22 mouse cellular contexts compared by ENCODE assay signal in genomic region chr6:84543516-84543915, GRCm38 (mm10). TPM values are rescaled to one million over a fixed set of nuclear protein-coding genes. Genes with fewer than 3 reads are reported as not detected.
DNase-seq lines count a peak whose midpoint lies in the region; ATAC-seq and TF ChIP-seq lines count a peak whose summit lies in the region.
"Had no signal": no experiment of that assay in that cellular context is flagged by ENCODE, and none has a peak within 500 bp of the region (broad histone marks: within the 10 kb centered on the region; RNA-seq: fewer than 3 reads in every experiment).

No protein-coding gene starts in this region.

- no peak for TF ChIP-seq EP300 in lung, postnatal 0 days (IDR thresholded peaks at IDR 0.05)

- WGBS in lung, postnatal 0 days, result 23% methylated on average over 5 of the region's 5 CpGs
- WGBS in lung, adult 2 months, result 46% methylated on average over 5 of the region's 5 CpGs
- WGBS in kidney, embryonic 15.5 days, result 38% methylated on average over 5 of the region's 5 CpGs

- no peaks in the 10 kb centered on the region for H3K27me3 ChIP-seq in lung, postnatal 0 days (replicated peaks; ENCODE audit: insufficient read depth, low read length)
- H3K27me3 ChIP-seq in kidney, embryonic 15.5 days, result peaks cover 35% of the 10 kb centered on the region
- H3K27me3 ChIP-seq: liver, embryonic 13.5 days; neural tube, embryonic 15.5 days had no signal

- H3K27ac ChIP-seq in lung, postnatal 0 days (ENCODE audit: low read length), result no peak overlapping the region
- H3K27ac ChIP-seq in ES-E14 (ENCODE audit: insufficient read depth, low read depth, low read length, poor library complexity, severe bottlenecking), result no peak overlapping the region
- H3K27ac ChIP-seq in kidney, embryonic 15.5 days, result no peak overlapping the region
- H3K27ac ChIP-seq: hindbrain, embryonic 10.5 days; liver, embryonic 13.5 days; midbrain, embryonic 12.5 days; neural tube, embryonic 15.5 days had no signal

- ATAC-seq in lung, postnatal 0 days, result peak; percentile 32; the same call in 1 of the 2 replicates
- ATAC-seq in granulocyte monocyte progenitor cell, adult 5-6 weeks (replicated peaks; ENCODE audit: poor library complexity, severe bottlenecking), result peak; percentile 47
- no peak for ATAC-seq in kidney, embryonic 15.5 days (replicated peaks; ENCODE audit: low FRiP score)
- ATAC-seq: hindbrain, embryonic 16.5 days; intestine, embryonic 16.5 days had no signal

- no peaks in the 10 kb centered on the region for H3K9me3 ChIP-seq in lung, postnatal 0 days (ENCODE audit: low read length)
- no peaks in the 10 kb centered on the region for H3K9me3 ChIP-seq in ES-E14 (ENCODE audit: control insufficient read depth, insufficient read depth, low read depth, low read length)
- H3K9me3 ChIP-seq in kidney, embryonic 15.5 days (replicated peaks), result no peaks in the 10 kb centered on the region
- H3K9me3 ChIP-seq: hindbrain, embryonic 10.5 days; liver, embryonic 13.5 days; midbrain, embryonic 12.5 days; neural tube, embryonic 15.5 days had no signal

- H3K4me3 ChIP-seq in lung, postnatal 0 days (ENCODE audit: low read depth, low read length), result no peak overlapping the region
- no peak overlapping the region for H3K4me3 ChIP-seq in lung, adult 2 months (replicated peaks; ENCODE audit: extremely low read depth, low read depth, low read length)
- H3K4me3 ChIP-seq in ES-E14 (ENCODE audit: insufficient read depth in 1 of 2, low read depth in 1 of 2, low read length in 2 of 2, poor library complexity in 1 of 2, severe bottlenecking in 1 of 2), result no peak overlapping the region
- no peak overlapping the region for H3K4me3 ChIP-seq in kidney, embryonic 15.5 days (replicated peaks)
- H3K4me3 ChIP-seq: hindbrain, embryonic 10.5 days; liver, embryonic 13.5 days; midbrain, embryonic 12.5 days; neural tube, embryonic 15.5 days had no signal

- no peak for TF ChIP-seq CTCF in lung, postnatal 0 days (IDR thresholded peaks at IDR 0.05)
- no peak for TF ChIP-seq CTCF in lung, adult 2 months (IDR thresholded peaks at IDR 0.05; ENCODE audit: insufficient read depth, low read length)

- no peak overlapping the region for H3K9ac ChIP-seq in lung, postnatal 0 days (replicated peaks; ENCODE audit: low read depth)
- H3K9ac ChIP-seq in ES-E14 (ENCODE audit: insufficient read depth, low read depth, low read length, poor library complexity, severe bottlenecking), result no peak overlapping the region
- H3K9ac ChIP-seq in kidney, embryonic 15.5 days, result no peak overlapping the region
- H3K9ac ChIP-seq: liver, embryonic 13.5 days; lung, embryonic 14.5 days; midbrain, embryonic 12.5 days; neural tube, embryonic 15.5 days had no signal

- peak; percentile 51 for DNase-seq in lung, postnatal 0 days (ENCODE audit: low spot score)
- DNase-seq in lung, adult 2 months, result no peak
- DNase-seq in ES-E14 (ENCODE audit: low read depth, low spot score), result peak; percentile 51
- DNase-seq in adrenal gland, postnatal 10 days, result peak; percentile 19
- DNase-seq in frontal cortex, postnatal 25 days (ENCODE audit: low spot score in 2 of 2), result no peak
- DNase-seq: cerebellum, adult 11-12 months; cerebellum, postnatal 10 days; heart, postnatal 10 days; kidney, postnatal 4 days; liver, embryonic 13.5 days; lung, embryonic 14.5 days; thymus, adult 18-20 months; thymus, postnatal 36 days had no signal

- in situ Hi-C loops in ES-E14 (cut with MboI; ENCODE audit: low sequenced_read_pairs in 2 of 2, unreplicated experiment in 2 of 2), result no loop called here

- no peak overlapping the region for H3K4me2 ChIP-seq in lung, postnatal 0 days (replicated peaks; ENCODE audit: low read depth, low read length)
- H3K4me2 ChIP-seq in kidney, embryonic 15.5 days, result no peak overlapping the region
- H3K4me2 ChIP-seq: heart, embryonic 11.5 days; liver, embryonic 13.5 days; lung, embryonic 14.5 days; midbrain, embryonic 12.5 days; neural tube, embryonic 15.5 days had no signal

- H3K36me3 ChIP-seq in lung, postnatal 0 days (ENCODE audit: insufficient read depth, low read length), result no peaks in the 10 kb centered on the region
- no peaks in the 10 kb centered on the region for H3K36me3 ChIP-seq in ES-E14 (ENCODE audit: control insufficient read depth, insufficient read depth, low read length, poor library complexity, severe bottlenecking)
- no peaks in the 10 kb centered on the region for H3K36me3 ChIP-seq in kidney, embryonic 15.5 days
- H3K36me3 ChIP-seq: hindbrain, embryonic 10.5 days; liver, embryonic 13.5 days; midbrain, embryonic 12.5 days; neural tube, embryonic 15.5 days had no signal

- no peaks in the 10 kb centered on the region for H3K4me1 ChIP-seq in lung, postnatal 0 days (ENCODE audit: insufficient read depth, low read depth, low read length)
- H3K4me1 ChIP-seq in lung, adult 2 months (ENCODE audit: control insufficient read depth, insufficient read depth, low read length), result no peaks in the 10 kb centered on the region
- 0 out of 4 replicates have a peak, but pooled peaks cover 0 to 2% of the 10 kb centered on the region in 2 experiments for H3K4me1 ChIP-seq in ES-E14 (ENCODE audit: control insufficient read depth in 2 of 2, insufficient read depth in 2 of 2, low read length in 2 of 2, poor library complexity in 1 of 2)
- 0 out of 2 replicates have a peak, but pooled peaks cover 2% of the 10 kb centered on the region for H3K4me1 ChIP-seq in kidney, embryonic 15.5 days
- H3K4me1 ChIP-seq: liver, embryonic 13.5 days; midbrain, embryonic 12.5 days; neural tube, embryonic 15.5 days had no signal

- no peak for TF ChIP-seq POLR2A in lung, adult 2 months (IDR thresholded peaks at IDR 0.05; ENCODE audit: borderline replicate concordance, extremely low read depth, low read depth, low read length)

TF ChIP-seq in ES-E14, 5 proteins besides CTCF, POLR2A, EP300 and RAD21:
- TF ChIP-seq HCFC1 (IDR thresholded peaks at IDR 0.05; ENCODE audit: borderline replicate concordance, insufficient read depth, low read length), result no peak
- no peak for TF ChIP-seq ZC3H11A (IDR thresholded peaks at IDR 0.05; ENCODE audit: borderline replicate concordance, low read depth, low read length)
- TF ChIP-seq CHD2 (IDR thresholded peaks at IDR 0.05; ENCODE audit: low read depth, low read length), result no peak
- TF ChIP-seq MAFK (IDR thresholded peaks at IDR 0.05; ENCODE audit: insufficient read depth, low read depth, low read length), result no peak
- no peak for TF ChIP-seq ZNF384 (IDR thresholded peaks at IDR 0.05; ENCODE audit: low read depth, low read length)

RNA-seq across cellular contexts. Expression of gene Cyp26b1, which starts 50.2 kb away (rescaled TPM):
- 2.6 and 7.7 TPM in 2 replicates for polyA plus RNA-seq in lung, postnatal 0 days (2015; fragmentation: Nextera tagmentation; extraction: Ambion mirVana)
- polyA plus RNA-seq in lung, adult 2 months (2012; rRNA removed), result 4.1 and 8.6 TPM in 2 replicates
- 0.48 and 0.54 TPM in 2 replicates for total RNA-seq in ES-E14 (2012; rRNA removed)
- 1 to 10 TPM; 3.8 to 6.1 TPM for total RNA-seq in adrenal gland, postnatal 10 days (2021)
- total RNA-seq in granulocyte monocyte progenitor cell, adult 5-6 weeks (2014; fragmentation: Nextera tagmentation), result not detected in 2 replicates
- not detected in 2 replicates for total RNA-seq in granulocyte monocyte progenitor cell, adult 5-6 weeks (2017)
- polyA plus RNA-seq in kidney, embryonic 15.5 days (2015; fragmentation: Nextera tagmentation; extraction: Ambion mirVana), result 5.7 and 6.4 TPM in 2 replicates
- total RNA-seq: megakaryocyte progenitor cell, adult 5-6 weeks had no signal

Comparison
In these comparisons a context has a peak if more than half of its experiments do, and no peak if none do; other contexts are left out.
1. DNase-seq: peak in lung, postnatal 0 days (single experiment), ES-E14 (single experiment) and adrenal gland, postnatal 10 days (single experiment); none in lung, adult 2 months (single experiment) and frontal cortex, postnatal 25 days (0 of 2).